Mouse (Mus musculus) olfactory bulb, adult 2 months (tissue): ENCODE data around the gene Gm13290. TPM values are rescaled to one million over a fixed set of nuclear protein-coding genes. Genes with fewer than 3 reads are reported as not detected.
"Not testable (repeated sequence)": the region's sequence is repeated elsewhere in the genome, so short reads cannot be mapped to it uniquely, and the experiment has no call there.

Experiments
- H3K27ac ChIP-seq: fragments of 200-500 bp; 2 replicates; pipeline ENCODE4 v1.5.1; 2012; ENCODE audit warnings: low read depth, low read length; ENCODE audit not compliant: insufficient read depth
- H3K4me1 ChIP-seq: fragments of 200-500 bp; 2 replicates; pipeline ENCODE4 v1.6.1; 2012; ENCODE audit warnings: low read length; ENCODE audit not compliant: control insufficient read depth, insufficient read depth
- H3K4me3 ChIP-seq: fragments of 200-500 bp; 2 replicates; pipeline ENCODE4 v1.5.1; 2012; ENCODE audit warnings: mild to moderate bottlenecking, low read depth, low read length, moderate library complexity; ENCODE audit not compliant: insufficient read depth
- CTCF ChIP-seq: fragments of 200-500 bp; IDR thresholded peaks from 2 replicates; pipeline ENCODE4 v1.5.1; 2012; ENCODE audit warnings: low read depth, mild to moderate bottlenecking, low read length, moderate library complexity; ENCODE audit not compliant: insufficient read depth
- POLR2A ChIP-seq: fragments of 200-500 bp; IDR thresholded peaks from 2 replicates; pipeline ENCODE4 v1.6.1; 2012; ENCODE audit warnings: mild to moderate bottlenecking, low read depth, low read length, moderate library complexity; ENCODE audit not compliant: insufficient read depth
- WGBS: fragments of 180-500 bp; shearing (Covaris S2); methylation state at CpG from one replicate; pipeline ENCODE4 v1.1.7; 2018; 5-methylcytosine and 5-hydroxymethylcytosine counted together
- polyA plus RNA-seq: library from polyadenylated mRNA; stranded (reverse); fragments of >200 nt; gene quantifications from 2 replicates; pipeline ENCODE4 v1.2.4, GENCODE M21; 2012; ENCODE audit warnings: low replicate concordance; ENCODE audit not compliant: missing spikeins, insufficient read depth, insufficient read length

The Gm13290 gene
- not detected in 2 replicates for polyA plus RNA-seq

DNA sequence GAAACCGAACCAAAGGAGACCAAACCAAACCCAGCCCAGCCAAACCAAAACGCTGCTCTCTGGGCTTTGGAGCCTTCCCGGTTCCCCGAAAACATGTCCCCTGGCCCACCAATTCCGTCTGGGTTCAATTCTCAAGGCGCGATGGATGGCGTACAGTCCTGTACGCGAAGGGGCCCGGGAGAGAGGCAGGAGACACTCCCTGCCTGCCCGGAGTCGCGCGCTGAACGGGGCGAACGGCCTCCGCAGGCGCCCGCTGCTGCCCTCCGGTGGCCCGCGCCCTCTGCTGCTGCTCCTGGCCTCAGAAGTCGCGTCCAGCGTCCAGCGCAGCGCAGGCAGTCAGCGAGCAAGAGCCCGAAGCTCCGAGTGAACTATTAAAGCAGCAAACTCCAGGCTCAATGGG is at the start of gene Gm13290:
TSS of gene Gm13290 (plus strand) at position 301 of the 400 bp plus-strand sequence.
- H3K27ac ChIP-seq, H3K4me3 ChIP-seq, H3K4me1 ChIP-seq: not testable (repeated sequence)
- WGBS, result no CpG with 5 or more reads among the region's 32 CpGs

DNA sequence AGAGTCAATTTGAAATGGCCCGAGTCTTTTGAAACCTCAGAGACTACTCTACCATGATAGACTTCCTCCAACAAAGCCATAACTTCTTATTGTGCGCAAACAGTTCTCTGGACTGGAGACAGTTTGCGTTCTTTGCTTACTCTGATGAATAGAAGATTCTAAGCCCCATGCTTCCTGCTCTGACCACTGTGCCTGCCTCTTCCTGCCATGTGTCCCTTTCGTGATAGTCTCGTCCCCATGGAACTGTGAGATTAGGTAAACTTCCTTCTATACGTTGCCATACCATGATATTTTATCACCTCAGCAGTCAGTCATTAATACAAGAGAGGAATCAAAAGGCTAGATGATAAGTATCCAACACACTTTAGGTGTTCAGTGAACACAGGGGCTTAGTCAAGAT is 46.9 kb upstream of the Gm13290 start:
- TF ChIP-seq POLR2A (no peak), CTCF (no peak)
- Histone ChIP-seq H3K27ac (no peak overlapping the region), H3K4me3 (no peak overlapping the region), H3K4me1 (no peaks in the 10 kb centered on the region)
- 83% methylated on average over 6 of the region's 6 CpGs for WGBS

DNA sequence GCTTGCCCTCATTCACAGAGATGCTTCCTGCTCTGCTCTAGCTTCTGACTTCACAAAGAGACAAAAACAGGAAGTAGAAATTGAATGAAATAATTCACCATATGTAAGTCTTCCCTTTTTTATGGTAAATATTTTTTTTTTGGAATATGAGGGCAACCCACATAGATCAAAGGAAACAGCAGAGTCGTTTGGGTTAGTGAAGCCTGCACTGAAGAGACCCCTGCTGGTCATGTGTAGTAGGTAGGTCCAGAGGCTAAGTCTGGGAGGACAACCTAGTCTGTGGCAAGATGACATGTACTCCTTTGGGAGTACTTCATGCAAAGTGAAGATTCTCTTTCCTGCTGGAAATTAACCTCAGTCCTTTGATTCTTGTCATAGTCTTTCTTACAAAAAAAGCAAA is 46.3 kb upstream of the Gm13290 start:
- 5% methylated on average over 1 of the region's 1 CpGs for WGBS
- no peak overlapping the region for H3K4me3 ChIP-seq
- no peak overlapping the region for H3K27ac ChIP-seq
- H3K4me1 ChIP-seq, result no peaks in the 10 kb centered on the region
- TF ChIP-seq POLR2A (no peak), CTCF (no peak)

DNA sequence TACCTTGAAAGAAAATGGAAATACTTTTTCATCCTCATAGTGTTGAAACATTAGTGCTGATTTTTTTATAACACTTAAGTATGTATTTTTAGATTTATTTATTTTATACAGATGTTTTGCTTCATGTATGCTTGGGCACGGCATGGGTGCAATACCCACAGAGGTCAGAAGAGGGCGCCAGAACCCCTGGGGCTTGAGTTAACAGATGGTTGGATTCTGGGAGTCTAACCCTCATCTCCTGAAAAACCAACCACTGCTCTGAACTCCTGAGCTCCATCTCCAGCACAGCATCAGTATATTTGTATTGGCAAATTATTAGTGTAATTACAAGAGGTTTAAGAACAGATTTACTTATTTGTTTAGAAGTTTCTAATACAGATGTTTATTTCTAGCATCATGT is 35.2 kb upstream of the Gm13290 start:
- H3K4me1 ChIP-seq, result no peaks in the 10 kb centered on the region
- TF ChIP-seq POLR2A (no peak), CTCF (peak; percentile 77; the same call in 1 of the 2 replicates)
- no peak overlapping the region for H3K4me3 ChIP-seq
- no peak overlapping the region for H3K27ac ChIP-seq
- WGBS, result 3% methylated on average over 2 of the region's 2 CpGs

DNA sequence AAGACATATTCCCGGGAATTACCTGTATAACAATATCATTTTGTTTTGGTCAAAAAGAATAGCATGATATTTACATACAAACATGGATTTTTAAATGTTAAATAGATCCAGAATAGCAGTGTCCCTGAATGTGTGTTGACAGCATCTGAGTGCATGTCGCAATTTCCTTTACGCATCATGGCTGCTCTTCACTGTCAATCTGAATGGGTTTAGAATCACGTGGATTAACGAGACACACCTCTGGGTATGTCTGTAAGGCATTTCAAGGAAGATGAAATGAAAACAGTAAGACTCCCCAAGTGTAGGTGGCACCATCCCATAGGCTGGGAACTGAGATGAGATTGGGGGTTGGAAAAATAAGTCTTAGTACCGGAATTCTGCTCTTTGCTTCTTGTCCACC is 34.6 kb upstream of the Gm13290 start:
- H3K4me1 ChIP-seq, result no peaks in the 10 kb centered on the region
- no peak overlapping the region for H3K4me3 ChIP-seq
- no peak overlapping the region for H3K27ac ChIP-seq
- WGBS, result 89% methylated on average over 6 of the region's 6 CpGs
- TF ChIP-seq CTCF, result no peak
- no peak for TF ChIP-seq POLR2A

DNA sequence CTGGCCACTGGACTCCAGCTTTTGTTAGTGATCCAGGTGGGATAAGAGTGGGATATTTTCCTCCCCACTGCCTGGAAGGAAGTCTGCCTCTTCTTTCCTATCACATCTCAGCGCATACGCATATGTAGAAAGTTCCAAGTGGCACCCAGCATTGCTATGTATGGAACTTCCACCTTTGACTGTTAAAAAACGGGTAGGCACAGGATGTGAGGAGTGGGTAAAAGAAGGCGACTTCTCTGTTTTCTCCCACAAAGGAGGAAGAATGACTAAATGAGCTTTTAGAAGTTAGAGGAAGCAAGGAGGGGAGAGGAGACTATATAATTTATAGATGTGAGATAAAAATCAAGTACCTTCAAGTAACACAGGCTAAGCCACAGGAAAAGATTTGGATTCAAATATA is 32.2 kb upstream of the Gm13290 start:
- no peak for TF ChIP-seq POLR2A
- no peak for TF ChIP-seq CTCF
- no peak overlapping the region for H3K4me3 ChIP-seq
- WGBS, result 94% methylated on average over 4 of the region's 4 CpGs
- no peaks in the 10 kb centered on the region for H3K4me1 ChIP-seq
- no peak overlapping the region for H3K27ac ChIP-seq

DNA sequence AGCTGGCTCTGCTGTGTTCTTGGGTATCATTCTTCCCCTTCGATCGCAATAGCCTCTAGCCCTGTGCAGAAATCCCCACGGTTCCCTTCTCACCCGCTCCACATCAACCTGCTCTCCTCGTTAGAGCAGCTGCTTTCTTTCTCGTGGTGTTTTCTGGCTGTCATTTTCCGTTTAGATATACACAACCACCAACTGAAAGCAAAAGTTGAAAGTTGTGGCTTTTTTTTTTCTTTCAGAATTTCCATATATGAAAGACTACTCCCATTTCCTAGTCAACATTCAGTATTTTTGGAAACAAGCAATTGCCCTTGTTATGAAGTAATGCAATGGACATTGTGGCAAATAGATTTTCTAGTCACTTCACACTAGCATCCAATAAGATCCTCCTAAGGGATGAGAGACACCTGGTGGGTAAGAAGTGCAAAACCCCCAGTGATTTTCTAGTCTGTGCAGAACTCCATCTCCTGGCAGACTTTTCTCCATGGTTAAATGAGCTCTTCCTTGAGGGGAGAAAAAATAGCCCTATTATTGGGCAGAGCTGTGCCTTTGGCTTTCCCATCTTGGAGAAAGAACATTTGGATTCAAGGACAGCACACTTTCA is 30.8 kb upstream of the Gm13290 start:
- Histone ChIP-seq H3K4me1 (no peaks in the 10 kb centered on the region), H3K27ac (no peak overlapping the region), H3K4me3 (no peak overlapping the region)
- 76% methylated on average over 7 of the region's 7 CpGs for WGBS
- TF ChIP-seq POLR2A (no peak), CTCF (no peak)

DNA sequence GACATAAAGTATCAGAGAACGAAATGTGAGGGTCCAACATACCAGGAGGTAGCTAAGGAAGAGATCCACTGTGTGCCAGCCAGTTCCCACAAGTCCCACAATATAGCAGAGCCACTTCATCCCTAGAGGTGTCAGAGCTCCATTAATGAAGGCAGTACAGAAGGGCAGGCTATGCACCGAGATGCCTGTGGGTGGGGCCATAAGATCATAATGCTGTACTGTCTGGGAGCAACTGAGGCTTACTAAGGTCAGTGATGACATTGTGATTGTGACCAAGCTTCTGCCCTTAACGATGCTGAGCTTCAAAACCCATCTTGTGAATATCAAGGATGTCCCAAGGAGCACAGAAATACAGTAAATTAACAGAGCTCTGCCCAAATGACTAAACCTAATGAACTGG is 29.4 kb upstream of the Gm13290 start:
- WGBS, result 61% methylated on average over 3 of the region's 3 CpGs
- Histone ChIP-seq H3K27ac (no peak overlapping the region), H3K4me1 (no peaks in the 10 kb centered on the region), H3K4me3 (no peak overlapping the region)
- TF ChIP-seq CTCF (no peak), POLR2A (no peak)

DNA sequence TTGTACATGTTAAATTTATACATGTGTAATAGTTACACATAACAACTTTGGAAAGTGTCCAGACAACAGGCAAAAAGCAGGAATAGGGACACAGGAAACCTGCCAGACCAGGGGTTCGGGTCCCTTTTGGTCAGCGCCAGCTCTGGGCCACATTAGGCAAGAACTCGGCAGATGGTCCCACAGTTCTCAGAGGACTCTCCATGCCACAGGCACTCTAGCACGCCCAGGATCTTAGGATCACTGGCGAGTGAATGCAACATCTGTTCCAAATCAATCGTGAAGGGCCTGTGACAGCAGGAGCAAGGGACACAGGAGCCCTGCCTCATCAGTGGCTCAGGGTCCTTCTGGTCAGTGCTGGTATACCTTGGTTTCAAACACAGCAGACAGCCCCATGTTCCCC is 23.7 kb upstream of the Gm13290 start:
- no peak for TF ChIP-seq CTCF
- no peak for TF ChIP-seq POLR2A
- WGBS, result 74% methylated on average over 6 of the region's 6 CpGs
- no peak overlapping the region for H3K4me3 ChIP-seq
- H3K4me1 ChIP-seq, result no peaks in the 10 kb centered on the region
- H3K27ac ChIP-seq, result no peak overlapping the region

DNA sequence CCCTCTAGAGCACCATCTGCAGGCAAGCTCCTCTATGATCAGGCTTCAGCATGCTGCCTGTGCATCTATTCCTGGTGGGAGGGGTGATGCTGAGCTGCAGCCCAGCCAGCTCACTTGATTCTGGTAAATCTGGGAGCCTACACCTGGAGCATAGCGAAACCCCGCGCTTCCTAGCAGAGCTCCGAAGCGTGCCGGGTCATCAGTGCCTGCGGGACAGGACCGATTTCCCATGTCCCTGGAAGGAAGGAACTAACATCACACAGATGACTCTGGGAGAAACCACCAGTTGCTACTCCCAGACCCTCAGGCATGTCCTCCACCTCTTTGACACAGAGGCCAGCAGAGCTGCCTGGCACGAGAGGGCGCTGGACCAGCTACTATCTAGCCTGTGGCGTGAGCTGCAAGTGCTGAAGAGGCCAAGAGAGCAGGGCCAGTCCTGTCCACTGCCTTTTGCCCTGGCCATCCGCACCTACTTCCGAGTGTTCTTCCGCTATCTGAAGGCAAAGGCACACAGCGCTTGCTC is 18.8 kb upstream of the Gm13290 start, which contains the start of gene Gm13271:
TSS of gene Gm13271 (plus strand) at position 51 of the 523 bp plus-strand sequence.
- not testable (repeated sequence) for H3K4me3 ChIP-seq, H3K27ac ChIP-seq, H3K4me1 ChIP-seq
- WGBS, result 80% methylated on average over 15 of the region's 15 CpGs

DNA sequence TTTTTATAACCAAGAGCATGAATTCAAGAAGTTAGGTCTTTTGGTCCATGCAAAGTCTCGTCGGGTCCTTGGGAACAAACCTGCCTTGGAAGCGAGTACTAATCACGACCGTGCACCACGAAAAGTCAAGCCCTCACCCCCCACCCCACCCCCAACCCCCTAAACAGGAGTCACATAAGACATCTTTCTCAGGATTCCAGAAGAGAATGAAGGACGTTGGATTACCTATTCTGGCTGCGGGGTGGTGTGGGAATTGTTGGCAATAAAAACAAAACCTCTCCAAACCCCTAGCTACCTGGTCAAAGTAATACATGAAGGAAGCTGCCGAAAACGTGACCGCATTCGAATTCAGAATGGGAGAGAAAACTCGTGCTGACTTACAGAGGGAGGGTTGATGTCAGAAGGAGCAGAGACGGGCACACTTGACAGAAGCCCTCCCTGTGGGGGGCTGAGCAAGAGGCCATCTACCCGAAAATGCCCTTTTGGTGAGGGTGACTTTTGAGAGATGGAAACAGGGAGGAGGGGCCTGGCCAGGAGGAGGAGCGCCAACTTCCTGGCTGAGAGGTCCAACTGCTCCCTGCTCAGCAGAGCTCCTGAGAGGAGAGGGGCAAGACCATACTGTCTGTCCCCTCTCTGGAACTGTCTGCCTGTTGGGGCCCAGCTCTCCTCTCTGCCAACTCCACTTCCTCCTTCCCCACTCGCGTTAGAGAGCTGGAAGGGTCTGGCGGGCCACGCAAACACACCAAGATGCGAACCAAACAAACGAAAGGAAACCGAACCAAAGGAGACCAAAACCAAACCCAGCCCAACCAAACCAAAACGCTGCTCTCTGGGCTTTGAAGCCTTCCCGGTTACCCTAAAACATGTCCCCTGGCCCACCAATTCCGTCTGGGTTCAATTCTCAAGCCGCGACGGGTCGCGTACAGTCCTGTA is 16.8 kb upstream of the Gm13290 start:
- peak overlapping the region; percentile 4; the same call in 1 of the 2 replicates for H3K27ac ChIP-seq
- peak overlapping the region; percentile 43 for H3K4me3 ChIP-seq
- 10% methylated on average over 29 of the region's 31 CpGs for WGBS
- not testable (repeated sequence) for H3K4me1 ChIP-seq
